Mouse (Mus musculus): ENCODE measurements around the gene Tff1. TPM values are rescaled to one million over a fixed set of nuclear protein-coding genes. Genes with fewer than 3 reads are reported as not detected.

The Tff1 gene
- polyA plus RNA-seq, 1 experiment from 2014 or later, result not detected

DNA sequence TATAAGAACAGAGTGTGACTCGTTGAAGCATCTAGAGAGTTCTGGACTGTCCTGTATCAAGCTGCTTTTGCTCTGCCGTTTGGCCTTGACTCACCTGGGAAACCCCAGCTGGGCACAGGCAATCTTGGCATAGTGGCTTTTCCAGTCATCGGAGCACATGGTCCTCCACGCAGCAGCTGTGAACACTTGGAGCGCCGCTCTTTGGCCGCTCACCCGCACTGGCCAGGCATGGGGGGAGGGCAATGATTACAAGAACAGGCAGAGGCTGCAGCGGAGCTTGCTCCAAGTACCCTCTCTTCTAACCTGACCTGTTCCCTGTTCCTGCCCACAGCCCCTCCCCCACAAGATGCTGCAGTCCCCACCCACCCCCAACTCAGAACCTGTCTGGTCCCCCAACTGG is 28.3 kb upstream of the Tff1 start:
- 89% methylated on average over 9 of the region's 9 CpGs for WGBS
- no peaks in the 10 kb centered on the region for H3K9me3 ChIP-seq (ENCODE audit: control insufficient read depth, low read length)
- no peaks in the 10 kb centered on the region for H3K36me3 ChIP-seq (ENCODE audit: control insufficient read depth, insufficient read depth, low read length)
- H3K4me1 ChIP-seq (ENCODE audit: control insufficient read depth, insufficient read depth, low read length), result no peaks in the 10 kb centered on the region
- H3K4me3 ChIP-seq (replicated peaks; ENCODE audit: low read depth, low read length), result no peak overlapping the region
- H3K4me2 ChIP-seq (ENCODE audit: low read length), result no peak overlapping the region
- no peak for DNase-seq
- no peak overlapping the region for H3K27ac ChIP-seq (replicated peaks; ENCODE audit: low read depth, low read length)
- no peak for ATAC-seq (ENCODE audit: low FRiP score, low TSS enrichment)
- no peaks in the 10 kb centered on the region for H3K27me3 ChIP-seq (ENCODE audit: control insufficient read depth, insufficient read depth, low read length)
- no peak overlapping the region for H3K9ac ChIP-seq (replicated peaks; ENCODE audit: low read length)

- WGBS, result 70% methylated on average over 2 of the region's 2 CpGs
- no peak for ATAC-seq (ENCODE audit: low FRiP score, low TSS enrichment)
- DNase-seq, result no peak
These were observed 27.6 kb upstream of the Tff1 start for GRCm38 (mm10) chr17:31192663-31193062.

DNA sequence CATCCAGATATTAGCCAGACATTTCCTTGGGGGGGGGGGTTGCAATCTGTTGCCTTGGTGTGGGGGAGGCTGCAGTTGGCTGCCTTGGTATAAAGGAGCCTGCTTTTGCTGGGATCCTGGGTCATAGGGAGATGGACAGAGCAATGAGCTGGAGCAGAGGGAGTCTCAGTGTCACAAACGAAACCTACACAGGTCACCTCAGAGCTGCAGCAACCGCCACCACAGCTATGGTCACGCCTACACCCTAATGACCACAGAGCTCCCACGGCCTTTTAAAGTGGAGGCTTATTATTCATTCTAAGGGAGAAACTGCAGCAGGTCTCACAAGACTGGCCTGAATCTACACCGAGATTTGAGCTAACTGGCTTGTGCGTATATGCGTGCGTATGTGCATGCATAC is 26.7 kb upstream of the Tff1 start:
- WGBS, result 73% methylated on average over 8 of the region's 8 CpGs
- Histone ChIP-seq H3K36me3 (ENCODE audit: control insufficient read depth, insufficient read depth, low read length) (no peaks in the 10 kb centered on the region), H3K27ac (replicated peaks; ENCODE audit: low read depth, low read length) (no peak overlapping the region), H3K9ac (replicated peaks; ENCODE audit: low read length) (no peak overlapping the region), H3K9me3 (ENCODE audit: control insufficient read depth, low read length) (no peaks in the 10 kb centered on the region), H3K27me3 (ENCODE audit: control insufficient read depth, insufficient read depth, low read length) (no peaks in the 10 kb centered on the region), H3K4me2 (ENCODE audit: low read length) (no peak overlapping the region), H3K4me1 (ENCODE audit: control insufficient read depth, insufficient read depth, low read length) (no peaks in the 10 kb centered on the region), H3K4me3 (replicated peaks; ENCODE audit: low read depth, low read length) (no peak overlapping the region)
- no peak for ATAC-seq (ENCODE audit: low FRiP score, low TSS enrichment)
- no peak for DNase-seq

More at GRCm38 (mm10) chr17:31192663-31193062, 27.6 kb upstream of the Tff1 start:
- no peak overlapping the region for H3K9ac ChIP-seq (replicated peaks; ENCODE audit: low read length)
- H3K27me3 ChIP-seq (ENCODE audit: control insufficient read depth, insufficient read depth, low read length), result no peaks in the 10 kb centered on the region
- H3K4me1 ChIP-seq (ENCODE audit: control insufficient read depth, insufficient read depth, low read length), result no peaks in the 10 kb centered on the region
- no peak overlapping the region for H3K4me2 ChIP-seq (ENCODE audit: low read length)
- no peaks in the 10 kb centered on the region for H3K9me3 ChIP-seq (ENCODE audit: control insufficient read depth, low read length)
- no peak overlapping the region for H3K27ac ChIP-seq (replicated peaks; ENCODE audit: low read depth, low read length)
- H3K36me3 ChIP-seq (ENCODE audit: control insufficient read depth, insufficient read depth, low read length), result no peaks in the 10 kb centered on the region
- H3K4me3 ChIP-seq (replicated peaks; ENCODE audit: low read depth, low read length), result no peak overlapping the region

- Histone ChIP-seq H3K36me3 (ENCODE audit: control insufficient read depth, insufficient read depth, low read length) (no peaks in the 10 kb centered on the region), H3K27ac (replicated peaks; ENCODE audit: low read depth, low read length) (no peak overlapping the region), H3K27me3 (ENCODE audit: control insufficient read depth, insufficient read depth, low read length) (no peaks in the 10 kb centered on the region), H3K9me3 (ENCODE audit: control insufficient read depth, low read length) (no peaks in the 10 kb centered on the region), H3K4me2 (ENCODE audit: low read length) (no peak overlapping the region), H3K9ac (replicated peaks; ENCODE audit: low read length) (no peak overlapping the region), H3K4me1 (ENCODE audit: control insufficient read depth, insufficient read depth, low read length) (no peaks in the 10 kb centered on the region), H3K4me3 (replicated peaks; ENCODE audit: low read depth, low read length) (no peak overlapping the region)
- 33% methylated on average over 4 of the region's 4 CpGs for WGBS
- peak; percentile 81 for DNase-seq
- ATAC-seq (ENCODE audit: low FRiP score, low TSS enrichment), result no peak
These were observed 22.3 kb upstream of the Tff1 start for GRCm38 (mm10) chr17:31187370-31187769.

DNA sequence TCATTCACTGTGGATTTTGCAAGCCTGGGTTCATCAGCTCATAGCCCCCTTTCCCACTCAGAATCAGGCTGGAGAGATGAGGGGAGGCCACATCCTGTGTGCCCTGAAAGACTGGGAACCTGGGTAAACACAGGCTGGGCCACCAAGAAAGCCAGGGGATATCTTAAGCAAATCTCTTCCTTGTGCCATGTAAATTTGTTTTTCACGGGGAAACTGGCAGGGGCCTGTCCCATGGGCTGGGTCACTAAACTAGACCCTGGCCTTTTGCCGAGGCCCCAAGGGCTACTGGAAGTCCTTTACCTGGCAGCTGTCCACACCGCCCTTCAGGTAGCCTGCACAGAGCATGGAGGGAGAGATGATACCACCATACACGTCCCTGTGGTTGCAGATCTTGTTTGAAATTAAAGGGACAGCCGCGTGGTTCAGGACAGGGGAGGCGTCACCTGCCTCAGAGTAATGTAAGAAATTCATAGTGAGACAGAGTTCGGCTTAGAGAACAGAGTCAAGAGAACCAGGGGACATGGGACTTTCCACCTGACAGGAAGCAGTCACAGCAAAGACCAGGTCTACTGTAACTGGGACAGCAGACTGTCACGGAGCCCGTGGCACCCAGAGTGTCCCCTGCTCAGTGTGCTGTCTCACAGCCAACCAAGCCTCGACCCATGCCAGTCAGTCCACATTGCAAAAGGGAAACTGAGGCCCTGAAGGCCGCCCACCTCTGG is 19.4 kb upstream of the Tff1 start:
- 79% methylated on average over 12 of the region's 12 CpGs for WGBS

GRCm38 (mm10) chr17:31183180-31183974 is 18.3 kb upstream of the Tff1 start:
- no peak overlapping the region for H3K4me3 ChIP-seq (replicated peaks; ENCODE audit: low read depth, low read length)
- H3K36me3 ChIP-seq (ENCODE audit: control insufficient read depth, insufficient read depth, low read length), result no peaks in the 10 kb centered on the region
- no peak overlapping the region for H3K4me2 ChIP-seq (ENCODE audit: low read length)
- no peaks in the 10 kb centered on the region for H3K27me3 ChIP-seq (ENCODE audit: control insufficient read depth, insufficient read depth, low read length)
- no peak for ATAC-seq (ENCODE audit: low FRiP score, low TSS enrichment)
- no peak for DNase-seq
- H3K9me3 ChIP-seq (ENCODE audit: control insufficient read depth, low read length), result no peaks in the 10 kb centered on the region
- WGBS, result 69% methylated on average over 12 of the region's 12 CpGs
- no peak overlapping the region for H3K27ac ChIP-seq (replicated peaks; ENCODE audit: low read depth, low read length)
- H3K9ac ChIP-seq (replicated peaks; ENCODE audit: low read length), result no peak overlapping the region
- no peaks in the 10 kb centered on the region for H3K4me1 ChIP-seq (ENCODE audit: control insufficient read depth, insufficient read depth, low read length)

More for the DNA sequence above, 19.4 kb upstream of the Tff1 start:
- H3K4me3 ChIP-seq (replicated peaks; ENCODE audit: low read depth, low read length), result no peak overlapping the region
- no peaks in the 10 kb centered on the region for H3K4me1 ChIP-seq (ENCODE audit: control insufficient read depth, insufficient read depth, low read length)
- H3K9me3 ChIP-seq (ENCODE audit: control insufficient read depth, low read length), result no peaks in the 10 kb centered on the region
- no peak overlapping the region for H3K4me2 ChIP-seq (ENCODE audit: low read length)
- no peak overlapping the region for H3K9ac ChIP-seq (replicated peaks; ENCODE audit: low read length)
- no peaks in the 10 kb centered on the region for H3K27me3 ChIP-seq (ENCODE audit: control insufficient read depth, insufficient read depth, low read length)
- ATAC-seq (ENCODE audit: low FRiP score, low TSS enrichment) (no peak), DNase-seq (no peak)
- no peak overlapping the region for H3K27ac ChIP-seq (replicated peaks; ENCODE audit: low read depth, low read length)
- H3K36me3 ChIP-seq (ENCODE audit: control insufficient read depth, insufficient read depth, low read length), result no peaks in the 10 kb centered on the region

GRCm38 (mm10) chr17:31181490-31181889 is 16.4 kb upstream of the Tff1 start:
- H3K4me3 ChIP-seq (replicated peaks; ENCODE audit: low read depth, low read length), result no peak overlapping the region
- H3K9ac ChIP-seq (replicated peaks; ENCODE audit: low read length), result no peak overlapping the region
- no peak overlapping the region for H3K4me2 ChIP-seq (ENCODE audit: low read length)
- 85% methylated on average over 4 of the region's 4 CpGs for WGBS
- DNase-seq (no peak), ATAC-seq (ENCODE audit: low FRiP score, low TSS enrichment) (no peak)
- no peaks in the 10 kb centered on the region for H3K27me3 ChIP-seq (ENCODE audit: control insufficient read depth, insufficient read depth, low read length)
- H3K4me1 ChIP-seq (ENCODE audit: control insufficient read depth, insufficient read depth, low read length), result no peaks in the 10 kb centered on the region
- H3K27ac ChIP-seq (replicated peaks; ENCODE audit: low read depth, low read length), result no peak overlapping the region
- no peaks in the 10 kb centered on the region for H3K36me3 ChIP-seq (ENCODE audit: control insufficient read depth, insufficient read depth, low read length)
- H3K9me3 ChIP-seq (ENCODE audit: control insufficient read depth, low read length), result no peaks in the 10 kb centered on the region

- Histone ChIP-seq H3K9ac (replicated peaks; ENCODE audit: low read length) (no peak overlapping the region), H3K27ac (replicated peaks; ENCODE audit: low read depth, low read length) (no peak overlapping the region), H3K4me2 (ENCODE audit: low read length) (no peak overlapping the region), H3K9me3 (ENCODE audit: control insufficient read depth, low read length) (no peaks in the 10 kb centered on the region), H3K4me3 (replicated peaks; ENCODE audit: low read depth, low read length) (no peak overlapping the region), H3K4me1 (ENCODE audit: control insufficient read depth, insufficient read depth, low read length) (no peaks in the 10 kb centered on the region), H3K27me3 (ENCODE audit: control insufficient read depth, insufficient read depth, low read length) (no peaks in the 10 kb centered on the region), H3K36me3 (ENCODE audit: control insufficient read depth, insufficient read depth, low read length) (no peaks in the 10 kb centered on the region)
- WGBS, result 93% methylated on average over 4 of the region's 4 CpGs
- ATAC-seq (ENCODE audit: low FRiP score, low TSS enrichment) (no peak), DNase-seq (no peak)
These were observed 11.2 kb upstream of the Tff1 start for GRCm38 (mm10) chr17:31176321-31176720.

GRCm38 (mm10) chr17:31169796-31170195 is 4.7 kb upstream of the Tff1 start:
- ATAC-seq (ENCODE audit: low FRiP score, low TSS enrichment), result no peak

More at GRCm38 (mm10) chr17:31169796-31170195, 4.7 kb upstream of the Tff1 start:
- no peaks in the 10 kb centered on the region for H3K9me3 ChIP-seq (ENCODE audit: control insufficient read depth, low read length)
- no peak overlapping the region for H3K27ac ChIP-seq (replicated peaks; ENCODE audit: low read depth, low read length)
- no peaks in the 10 kb centered on the region for H3K36me3 ChIP-seq (ENCODE audit: control insufficient read depth, insufficient read depth, low read length)
- H3K4me1 ChIP-seq (ENCODE audit: control insufficient read depth, insufficient read depth, low read length), result no peaks in the 10 kb centered on the region
- H3K4me3 ChIP-seq (replicated peaks; ENCODE audit: low read depth, low read length), result no peak overlapping the region
- no peak for DNase-seq
- no peak overlapping the region for H3K9ac ChIP-seq (replicated peaks; ENCODE audit: low read length)
- no peak overlapping the region for H3K4me2 ChIP-seq (ENCODE audit: low read length)
- H3K27me3 ChIP-seq (ENCODE audit: control insufficient read depth, insufficient read depth, low read length), result no peaks in the 10 kb centered on the region
- 95% methylated on average over 5 of the region's 5 CpGs for WGBS
